Mouse (Mus musculus) spleen, adult 2 months (tissue): ENCODE data around the gene 2300009A05Rik.

Source experiments
- CTCF ChIP-seq: fragments of 200-500 bp; IDR thresholded peaks from 2 replicates; pipeline ENCODE4 v1.5.1; 2011; ENCODE audit warnings: mild to moderate bottlenecking, inconsistent platforms; ENCODE audit not compliant: insufficient read depth, insufficient read length, insufficient replicate concordance; ENCODE audit errors: extremely low read depth
- POLR2A ChIP-seq: fragments of 200-500 bp; IDR thresholded peaks from 2 replicates; pipeline ENCODE4 v1.6.1; 2011; ENCODE audit warnings: low read depth, low read length, inconsistent platforms

GRCm38 (mm10) chr9:63391307-63391706 is 7.7 kb downstream of the 2300009A05Rik start:
- TF ChIP-seq CTCF, result no peak
- no peak for TF ChIP-seq POLR2A
